Mouse (Mus musculus) stomach, postnatal 0 days (tissue): ENCODE results near the gene Ptprcap. TPM values are rescaled to one million over a fixed set of nuclear protein-coding genes. Genes with fewer than 3 reads are reported as not detected.

Experiments
- ATAC-seq: fragments of 200-750 bp; cut with Nextera tagmentation; 2 replicates; pipeline ENCODE4 v1.8.0; 2017; ENCODE audit not compliant: low FRiP score, low TSS enrichment
- DNase-seq: peaks from one replicate; pipeline ENCODE4 v3.0.0-alpha.2; 2016; ENCODE audit warnings: low spot score
- H3K27ac ChIP-seq: fragments of 300-500 bp; sonication (generic); replicated peaks from 2 replicates; pipeline ENCODE4 v1.5.1; 2014; ENCODE audit warnings: mild to moderate bottlenecking, control low read depth
- H3K27me3 ChIP-seq: fragments of 300-500 bp; sonication (generic); 2 replicates; pipeline ENCODE4 v1.6.1; 2014; ENCODE audit warnings: low read length; ENCODE audit not compliant: control insufficient read depth, insufficient read depth
- H3K36me3 ChIP-seq: fragments of 300-500 bp; sonication (generic); 2 replicates; pipeline ENCODE4 v1.6.1; 2014; ENCODE audit warnings: low read length, mixed read lengths; ENCODE audit not compliant: control insufficient read depth, insufficient read depth
- H3K4me1 ChIP-seq: fragments of 300-500 bp; sonication (generic); replicated peaks from 2 replicates; pipeline ENCODE4 v1.6.1; 2014; ENCODE audit warnings: antibody characterized with exemption; ENCODE audit not compliant: control insufficient read depth, insufficient read depth
- H3K4me2 ChIP-seq: fragments of 300-500 bp; sonication (generic); replicated peaks from 2 replicates; pipeline ENCODE4 v1.6.1; 2014; ENCODE audit warnings: low read depth, mild to moderate bottlenecking, control low read depth, moderate library complexity
- H3K4me3 ChIP-seq: fragments of 300-500 bp; sonication (generic); 2 replicates; pipeline ENCODE4 v1.5.1; 2014; ENCODE audit warnings: low read depth, low read length, control low read depth
- H3K9ac ChIP-seq: fragments of 300-500 bp; sonication (generic); 2 replicates; pipeline ENCODE4 v1.6.1; 2014; ENCODE audit warnings: mild to moderate bottlenecking, low read length, control low read depth, mixed read lengths
- H3K9me3 ChIP-seq: fragments of 300-500 bp; sonication (generic); 2 replicates; pipeline ENCODE4 v1.6.1; 2016; ENCODE audit warnings: low read length; ENCODE audit not compliant: control insufficient read depth
- CTCF ChIP-seq: IDR thresholded peaks from 2 replicates; pipeline ENCODE4 v1.5.1; 2016; ENCODE audit warnings: antibody characterized with exemption, low read depth, mild to moderate bottlenecking, moderate library complexity
- EP300 ChIP-seq: optimal IDR thresholded peaks from 2 replicates; pipeline ENCODE3; 2016; ENCODE audit warnings: antibody characterized with exemption
- WGBS: fragments of 180-500 bp; shearing (Covaris S2); extraction: QIAGEN DNeasy Blood & Tissue Kit; methylation state at CpG from one replicate; pipeline ENCODE4 v1.1.7; 2014; 5-methylcytosine and 5-hydroxymethylcytosine counted together
- polyA plus RNA-seq: library from polyadenylated mRNA; unstranded; fragments of >200 nt; fragmentation: Nextera tagmentation; extraction: Ambion mirVana; gene quantifications from 2 replicates; pipeline ENCODE4 v1.2.1, GENCODE M21; 2015

The Ptprcap gene
- polyA plus RNA-seq, 1 experiment from 2014 or later = 1.3 TPM

DNA sequence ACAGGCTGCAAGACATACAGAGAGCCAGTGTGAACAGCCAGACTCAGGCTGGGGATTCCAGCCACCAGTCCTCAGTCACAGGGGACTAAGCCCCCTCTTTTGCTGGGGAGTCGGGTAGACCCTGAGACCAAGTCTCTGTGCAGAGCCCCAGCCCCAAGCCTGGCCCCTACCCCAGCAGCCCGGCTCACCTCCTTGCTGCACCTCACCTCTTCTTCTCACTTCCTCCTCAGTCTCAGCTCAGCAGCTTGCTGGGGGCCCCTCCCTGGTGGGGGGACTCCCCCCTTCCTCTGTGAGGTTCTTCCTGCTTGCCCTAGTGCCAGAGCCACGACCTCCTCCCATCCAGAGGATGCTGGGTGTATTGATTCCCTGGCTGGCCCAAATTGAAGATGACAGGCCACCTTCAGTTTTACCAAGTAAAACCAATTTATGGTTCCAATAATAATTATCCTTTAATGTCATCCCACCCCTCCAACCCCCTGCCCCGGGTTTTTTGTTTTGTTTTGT, 37.5 kb downstream of the Ptprcap start, which contains the start of gene Tbc1d10c:
Tbc1d10c (minus strand) TSS at position 454 of the 504 bp plus-strand sequence.
- no peaks in the 10 kb centered on the region for H3K27me3 ChIP-seq
- no peak for TF ChIP-seq CTCF
- no peak for TF ChIP-seq EP300
- H3K9ac ChIP-seq = peak within 1 kb of the TSS; percentile 98
- peaks cover 3% of the 10 kb centered on the region for H3K4me1 ChIP-seq
- 51% methylated on average over 4 of the region's 4 CpGs for WGBS
- H3K36me3 ChIP-seq = peaks cover 15% of the 10 kb centered on the region
- peak within 1 kb of the TSS; percentile 85 for H3K4me2 ChIP-seq
- H3K9me3 ChIP-seq = no peaks in the 10 kb centered on the region
- H3K27ac ChIP-seq = peak within 1 kb of the TSS; percentile 98
- ATAC-seq (no peak), DNase-seq (no peak)
- H3K4me3 ChIP-seq = peak within 1 kb of the TSS; percentile 84

DNA sequence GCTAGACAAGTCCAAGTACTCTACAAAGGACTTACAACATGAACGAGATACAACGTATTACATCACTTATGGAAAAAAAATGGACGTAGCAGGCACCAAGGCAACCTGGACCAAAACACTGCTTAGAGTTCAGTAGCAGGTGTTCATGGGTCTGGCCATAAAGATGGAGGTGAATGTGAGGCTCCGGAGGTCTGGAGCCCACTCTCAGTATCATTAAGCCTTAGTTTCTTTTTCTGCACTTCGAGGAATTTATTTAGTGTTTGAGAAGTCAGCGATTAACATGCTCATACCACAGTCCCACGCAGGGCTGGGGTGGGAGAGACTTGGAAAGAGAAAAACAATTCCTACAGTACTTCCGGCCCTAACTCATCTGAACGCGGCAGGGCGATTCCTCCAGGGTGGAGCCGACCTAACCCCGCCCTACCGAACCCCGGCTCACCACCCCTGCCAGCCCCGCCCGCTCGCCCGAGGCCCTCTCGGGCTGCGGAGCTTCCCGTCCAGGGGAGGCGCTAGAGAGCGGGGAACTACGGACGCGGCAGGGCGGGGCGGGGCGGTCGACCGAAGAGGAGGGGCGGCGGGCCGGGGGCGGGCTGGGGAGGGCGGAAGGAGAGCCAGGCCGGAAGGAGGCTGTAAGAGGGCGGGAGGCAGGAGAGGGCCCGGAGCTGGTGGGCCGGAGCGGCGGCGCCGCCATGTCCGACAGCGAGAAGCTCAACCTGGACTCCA, 38.3 kb downstream of the Ptprcap start, which contains the start of gene Ppp1ca:
Ppp1ca (plus strand) TSS at position 538 of the 723 bp plus-strand sequence.
- peaks cover 20% of the 10 kb centered on the region for H3K36me3 ChIP-seq
- WGBS = 3% methylated on average over 41 of the region's 47 CpGs
- peak within 1 kb of the TSS; percentile 98 for H3K27ac ChIP-seq
- peak within 1 kb of the TSS; percentile 98 for H3K9ac ChIP-seq
- no peaks in the 10 kb centered on the region for H3K9me3 ChIP-seq
- DNase-seq = peak; percentile 99
- H3K27me3 ChIP-seq = no peaks in the 10 kb centered on the region
- H3K4me2 ChIP-seq = peak within 1 kb of the TSS; percentile 85
- peaks cover 3% of the 10 kb centered on the region for H3K4me1 ChIP-seq
- peak; percentile 95 for ATAC-seq
- TF ChIP-seq EP300 = no peak
- TF ChIP-seq CTCF = peak; percentile 87
- H3K4me3 ChIP-seq = peak within 1 kb of the TSS; percentile 84

DNA sequence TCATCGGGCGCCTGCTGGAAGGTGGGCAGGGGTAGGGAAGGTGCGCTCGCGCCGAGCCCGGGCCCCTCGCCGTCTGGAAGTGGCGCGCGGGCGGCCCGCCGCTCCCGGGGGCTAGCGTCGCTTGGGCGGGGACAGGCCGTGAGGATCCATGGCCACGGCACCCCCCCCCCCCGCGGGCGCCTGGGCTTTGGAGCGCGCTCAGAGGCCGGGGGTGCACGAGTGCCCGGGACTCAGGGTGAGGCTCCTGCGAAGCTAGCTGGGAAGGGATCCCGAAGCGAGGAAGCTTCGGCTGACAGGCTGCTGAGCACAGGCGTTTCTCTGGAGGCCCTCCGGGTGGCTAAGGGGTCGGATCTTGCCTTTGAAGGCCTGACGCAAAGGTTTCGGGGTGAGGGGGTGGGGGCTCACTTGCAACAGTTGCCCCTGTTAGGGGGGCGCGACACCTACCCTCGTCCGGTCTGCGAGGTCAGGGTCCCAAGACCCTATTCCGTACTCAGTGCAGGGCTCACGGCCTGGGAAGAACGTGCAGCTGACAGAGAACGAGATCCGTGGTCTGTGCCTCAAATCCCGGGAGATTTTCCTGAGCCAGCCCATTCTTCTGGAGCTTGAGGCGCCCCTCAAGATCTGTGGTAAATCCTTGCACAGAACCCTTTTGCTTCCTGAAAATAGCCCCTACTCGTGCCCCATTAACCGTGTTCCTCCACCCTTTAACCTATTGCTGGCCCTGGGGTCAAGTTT, 39.0 kb downstream of the Ptprcap start:
- Histone ChIP-seq H3K36me3 (peaks cover 23% of the 10 kb centered on the region), H3K9ac (peak overlapping the region; percentile 98), H3K27me3 (no peaks in the 10 kb centered on the region), H3K4me1 (peaks cover 3% of the 10 kb centered on the region), H3K9me3 (no peaks in the 10 kb centered on the region), H3K4me3 (peak overlapping the region; percentile 84), H3K4me2 (peak overlapping the region; percentile 85), H3K27ac (peak overlapping the region; percentile 98)
- no peak for DNase-seq
- TF ChIP-seq CTCF (no peak), EP300 (no peak)
- under 1% methylated on average over 47 of the region's 52 CpGs for WGBS
- peak; percentile 44 for ATAC-seq

DNA sequence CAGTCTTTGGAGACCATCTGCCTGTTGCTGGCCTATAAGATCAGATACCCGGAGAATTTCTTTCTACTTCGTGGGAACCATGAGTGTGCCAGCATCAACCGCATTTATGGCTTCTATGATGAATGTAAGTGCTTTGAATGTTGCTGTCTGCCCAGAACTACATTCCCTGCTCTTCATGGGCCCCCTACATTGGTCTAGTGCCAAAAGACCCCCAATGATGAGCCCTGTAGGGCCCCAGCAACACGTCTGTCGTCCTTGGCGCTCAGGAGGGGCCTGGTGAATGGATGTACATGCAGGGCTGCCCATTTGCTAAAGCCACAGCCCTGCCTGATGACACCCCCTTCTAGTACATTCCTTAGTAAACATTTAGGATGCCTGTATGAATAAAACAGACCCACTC, 39.7 kb downstream of the Ptprcap start:
- H3K4me3 ChIP-seq = peak overlapping the region; percentile 84
- peak overlapping the region; percentile 98 for H3K9ac ChIP-seq
- peaks cover 23% of the 10 kb centered on the region for H3K36me3 ChIP-seq
- no peak for TF ChIP-seq EP300
- no peak for TF ChIP-seq CTCF
- peaks cover 3% of the 10 kb centered on the region for H3K4me1 ChIP-seq
- no peaks in the 10 kb centered on the region for H3K27me3 ChIP-seq
- WGBS = 48% methylated on average over 6 of the region's 6 CpGs
- ATAC-seq (no peak), DNase-seq (no peak)
- H3K4me2 ChIP-seq = peak overlapping the region; percentile 85
- no peaks in the 10 kb centered on the region for H3K9me3 ChIP-seq
- no peak overlapping the region for H3K27ac ChIP-seq

DNA sequence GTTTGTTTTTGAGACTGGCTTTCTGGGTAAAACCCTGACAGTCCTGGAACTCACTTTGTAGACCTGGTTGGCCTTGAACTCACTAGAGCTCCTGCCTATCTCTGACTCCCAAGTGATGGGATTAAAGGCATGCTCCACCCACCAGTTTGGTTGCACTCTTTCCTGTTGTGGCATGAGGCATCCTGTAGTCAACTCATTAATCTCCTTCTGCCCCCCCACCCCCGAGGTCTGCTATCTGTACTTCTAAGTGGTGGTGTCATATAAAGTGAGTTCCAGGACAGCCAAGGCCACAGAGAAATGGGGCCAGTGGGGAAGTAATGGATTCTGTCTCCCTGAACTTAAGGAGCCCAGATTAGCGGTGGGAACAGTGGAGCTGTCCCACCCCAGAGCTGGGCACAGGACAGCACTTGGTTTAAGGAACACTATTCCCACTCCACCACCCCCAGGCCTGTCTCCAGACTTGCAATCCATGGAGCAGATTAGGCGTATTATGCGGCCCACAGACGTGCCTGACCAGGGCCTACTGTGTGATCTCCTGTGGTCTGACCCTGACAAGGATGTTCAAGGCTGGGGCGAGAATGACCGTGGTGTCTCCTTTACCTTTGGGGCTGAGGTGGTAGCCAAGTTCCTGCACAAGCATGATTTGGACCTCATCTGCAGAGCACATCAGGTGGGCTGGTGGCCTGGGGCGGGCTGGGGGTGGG, 40.8 kb downstream of the Ptprcap start:
- TF ChIP-seq CTCF (no peak), EP300 (no peak)
- Histone ChIP-seq H3K27ac (no peak overlapping the region), H3K9me3 (no peaks in the 10 kb centered on the region), H3K4me2 (no peak overlapping the region), H3K9ac (no peak overlapping the region), H3K4me1 (peaks cover 3% of the 10 kb centered on the region), H3K4me3 (no peak overlapping the region), H3K27me3 (no peaks in the 10 kb centered on the region), H3K36me3 (peaks cover 23% of the 10 kb centered on the region)
- no peak for DNase-seq
- no peak for ATAC-seq
- 80% methylated on average over 8 of the region's 8 CpGs for WGBS
